9 mouse cellular contexts compared by ENCODE assay signal in the genomic region with DNA sequence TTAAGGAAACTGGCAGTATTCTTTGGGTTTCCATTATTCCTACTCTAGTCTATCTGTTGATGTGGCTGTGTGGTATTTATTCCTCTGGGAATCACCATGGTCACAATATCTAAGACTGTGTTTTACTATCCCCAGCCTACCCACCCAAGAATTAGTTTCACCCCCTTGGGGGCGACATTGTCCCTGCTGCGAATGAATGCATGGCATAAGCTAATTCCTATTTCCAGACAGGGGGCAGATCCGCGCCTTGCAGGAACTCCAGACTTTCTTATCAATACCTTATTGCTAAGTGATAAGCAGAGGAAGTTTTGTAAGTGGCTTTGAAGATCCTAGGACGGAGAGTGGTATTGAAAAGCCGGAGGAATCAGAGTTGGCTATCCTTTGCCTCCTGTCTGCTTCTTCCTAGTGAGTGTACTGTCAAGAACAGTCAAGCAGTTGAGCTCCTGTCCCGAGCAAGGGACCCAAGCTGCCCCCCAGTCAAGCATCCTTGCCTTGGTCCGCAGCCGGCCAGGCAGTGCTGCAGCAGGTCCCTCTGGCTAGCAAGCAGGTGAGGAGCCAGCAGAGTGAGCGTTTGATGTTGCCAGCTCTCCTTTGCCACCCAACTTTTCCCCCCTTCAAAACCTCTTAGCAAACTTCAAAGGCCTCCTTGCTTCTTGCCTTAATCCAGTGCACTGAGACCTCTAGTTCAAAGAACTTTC.
DNase-seq lines count a peak whose midpoint lies in the region; ATAC-seq and TF ChIP-seq lines count a peak whose summit lies in the region.
"Had no signal": no experiment of that assay in that cellular context is flagged by ENCODE, and none has a peak within 500 bp of the region (broad histone marks: within the 10 kb centered on the region; RNA-seq: fewer than 3 reads in every experiment).

No protein-coding gene starts in this region.

- no peak for TF ChIP-seq EP300 in heart, adult 2 months (IDR thresholded peaks at IDR 0.05; ENCODE audit: insufficient read depth, low read depth, low read length)
- no peak for TF ChIP-seq EP300 in ES-Bruce4 (IDR thresholded peaks at IDR 0.05; ENCODE audit: insufficient read depth, low read depth, low read length)

- H3K36me3 ChIP-seq in heart, adult 2 months (ENCODE audit: control insufficient read depth, insufficient read depth, low read length): no peaks in the 10 kb centered on the region
- H3K36me3 ChIP-seq in ES-Bruce4 (ENCODE audit: control insufficient read depth, insufficient read depth, low read length, poor library complexity, severe bottlenecking): no peaks in the 10 kb centered on the region
- H3K36me3 ChIP-seq in forebrain, embryonic 10.5 days (replicated peaks): no peaks in the 10 kb centered on the region
- no peaks in the 10 kb centered on the region for H3K36me3 ChIP-seq in neural tube, embryonic 15.5 days

- ATAC-seq in neural tube, embryonic 15.5 days (ENCODE audit: low FRiP score): no peak

- no peaks in the 10 kb centered on the region for H3K9me3 ChIP-seq in ES-Bruce4 (replicated peaks; ENCODE audit: control insufficient read depth, insufficient read depth, low read length, poor library complexity, severe bottlenecking)
- H3K9me3 ChIP-seq in forebrain, embryonic 10.5 days: no peaks in the 10 kb centered on the region
- no peaks in the 10 kb centered on the region for H3K9me3 ChIP-seq in neural tube, embryonic 15.5 days (replicated peaks)

- peak; percentile 51 for TF ChIP-seq CTCF in heart, adult 2 months (IDR thresholded peaks at IDR 0.05)
- peak; percentile 19 for TF ChIP-seq CTCF in ES-Bruce4 (IDR thresholded peaks at IDR 0.05; ENCODE audit: low read depth, low read length)

- peaks cover 2% of the 10 kb centered on the region; the same call in 1 of the 2 replicates for H3K27me3 ChIP-seq in heart, adult 2 months (ENCODE audit: control insufficient read depth, insufficient read depth, low read length)
- H3K27me3 ChIP-seq in ES-Bruce4 (ENCODE audit: control insufficient read depth, insufficient read depth, low read length, poor library complexity, severe bottlenecking): no peaks in the 10 kb centered on the region
- H3K27me3 ChIP-seq in forebrain, embryonic 10.5 days (ENCODE audit: poor library complexity, severe bottlenecking): peaks cover 19% of the 10 kb centered on the region
- no peaks in the 10 kb centered on the region for H3K27me3 ChIP-seq in neural tube, embryonic 15.5 days (replicated peaks)
- H3K27me3 ChIP-seq: megakaryocyte, embryonic 14.5 days had no signal

- TF ChIP-seq POLR2A in heart, adult 2 months (IDR thresholded peaks at IDR 0.05; ENCODE audit: insufficient read depth, low read depth, low read length): no peak
- no peak for TF ChIP-seq POLR2A in ES-Bruce4 (IDR thresholded peaks at IDR 0.05; ENCODE audit: insufficient read depth, low read length)

- H3K79me2 ChIP-seq in heart, adult 2 months (replicated peaks; ENCODE audit: control insufficient read depth, insufficient read depth, low read length): no peaks in the 10 kb centered on the region

- peak overlapping the region; percentile 38 for H3K4me2 ChIP-seq in neural tube, embryonic 15.5 days

- intact Hi-C loops in heart, adult 2 months (cut with DNase I): no loop called here

- H3K4me3 ChIP-seq in heart, adult 2 months: no peak overlapping the region
- H3K4me3 ChIP-seq in ES-Bruce4 (ENCODE audit: low read depth, low read length): no peak overlapping the region
- peak overlapping the region; percentile 41 for H3K4me3 ChIP-seq in forebrain, embryonic 10.5 days
- H3K4me3 ChIP-seq in neural tube, embryonic 15.5 days (replicated peaks): no peak overlapping the region
- H3K4me3 ChIP-seq: megakaryocyte, embryonic 14.5 days had no signal

- no peak overlapping the region for H3K27ac ChIP-seq in heart, adult 2 months
- H3K27ac ChIP-seq in ES-Bruce4 (ENCODE audit: insufficient read depth, low read length): no peak overlapping the region
- H3K27ac ChIP-seq in forebrain, embryonic 10.5 days: peak overlapping the region; percentile 87
- no peak overlapping the region for H3K27ac ChIP-seq in neural tube, embryonic 15.5 days (replicated peaks)

- no peak overlapping the region for H3K9ac ChIP-seq in heart, adult 2 months (ENCODE audit: low read depth, low read length)
- no peak overlapping the region for H3K9ac ChIP-seq in ES-Bruce4 (ENCODE audit: low read depth, poor library complexity, severe bottlenecking)
- H3K9ac ChIP-seq in neural tube, embryonic 15.5 days (replicated peaks): no peak overlapping the region

- no peaks in the 10 kb centered on the region for H3K4me1 ChIP-seq in heart, adult 2 months (ENCODE audit: control insufficient read depth, insufficient read depth, low read length)
- H3K4me1 ChIP-seq in ES-Bruce4 (ENCODE audit: control insufficient read depth, insufficient read depth, low read length): no peaks in the 10 kb centered on the region
- H3K4me1 ChIP-seq in forebrain, embryonic 10.5 days: peaks cover 78% of the 10 kb centered on the region
- H3K4me1 ChIP-seq in neural tube, embryonic 15.5 days: peaks cover 21% of the 10 kb centered on the region
- H3K4me1 ChIP-seq: megakaryocyte, embryonic 14.5 days had no signal

- 7% methylated on average over 10 of the region's 10 CpGs for WGBS in heart, adult 2 months
- 3% methylated on average over 10 of the region's 10 CpGs for WGBS in forebrain, embryonic 10.5 days
- 9% methylated on average over 10 of the region's 10 CpGs for WGBS in neural tube, embryonic 15.5 days

- DNase-seq in heart, adult 2 months: no peak
- DNase-seq in heart, adult 11 months: no peak
- peak; percentile 57 for DNase-seq in forebrain, embryonic 10.5 days (ENCODE audit: extremely low spot score, low spot score)
- DNase-seq in kidney, postnatal 4 days: peak; percentile 38 to 40
- no peak for DNase-seq in thymus, postnatal 4 days
- no peak for DNase-seq in testis, postnatal 10 days (ENCODE audit: low spot score)

Comparison
In these comparisons a context has a peak if more than half of its experiments do, and no peak if none do; other contexts are left out.
1. DNase-seq: peak in forebrain, embryonic 10.5 days (single experiment) and kidney, postnatal 4 days (2 of 2); none in heart, adult 2 months (0 of 2), heart, adult 11 months (single experiment), thymus, postnatal 4 days (single experiment) and testis, postnatal 10 days (single experiment).